25 mouse cellular contexts compared by ENCODE assay signal in the genomic region with DNA sequence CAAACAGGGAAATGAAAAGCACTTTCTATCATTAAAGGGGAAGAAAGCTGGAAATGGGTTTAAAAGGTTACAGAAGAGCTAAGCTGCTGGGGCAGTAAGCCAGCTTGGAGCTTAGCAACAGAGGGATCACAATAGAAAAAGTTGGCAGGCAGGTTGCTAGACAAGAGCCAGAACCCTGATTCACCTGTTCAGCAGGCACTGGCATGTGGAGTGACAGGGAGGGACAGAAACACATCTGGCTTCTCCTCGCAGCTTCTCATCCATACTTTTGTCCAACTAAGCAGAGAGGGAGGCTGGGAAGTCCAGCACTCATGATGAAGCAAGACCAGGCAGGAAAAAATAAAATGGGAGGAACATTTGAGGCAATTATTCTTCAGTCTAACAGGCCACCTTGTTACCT.
A peak's percentile ranks its signal among the peaks of the same experiment; 100 is the strongest.
DNase-seq lines count a peak whose midpoint lies in the region; ATAC-seq and TF ChIP-seq lines count a peak whose summit lies in the region.
"Had no signal": no experiment of that assay in that cellular context is flagged by ENCODE, and none has a peak within 500 bp of the region (broad histone marks: within the 10 kb centered on the region; RNA-seq: fewer than 3 reads in every experiment).

No protein-coding gene starts in this region.

- H3K4me1 ChIP-seq in embryonic facial prominence, embryonic 15.5 days: no peaks in the 10 kb centered on the region
- H3K4me1 ChIP-seq in stomach, embryonic 16.5 days (ENCODE audit: control insufficient read depth, insufficient read depth, low read length): no peaks in the 10 kb centered on the region
- no peaks in the 10 kb centered on the region for H3K4me1 ChIP-seq in neural tube, embryonic 15.5 days
- H3K4me1 ChIP-seq: hindbrain, embryonic 15.5 days; intestine, embryonic 15.5 days; liver, embryonic 12.5 days; neural tube, embryonic 13.5 days had no signal

- DNase-seq in gastrocnemius, adult 2 months: peak; percentile 16
- no peak for DNase-seq in gastrocnemius, postnatal 4 days (ENCODE audit: low spot score in 2 of 2)
- peak; percentile 8 for DNase-seq in lung, postnatal 36 days
- no peak for DNase-seq in lung, postnatal 4 days
- DNase-seq: adrenal gland, postnatal 25 days; cerebellum, adult 9-11 months; gastrocnemius, postnatal 10 days; heart, postnatal 4 days; kidney, adult 9 months; kidney, postnatal 14 days; lung, postnatal 14 days; midbrain, embryonic 14.5 days; right cerebral cortex, postnatal 14 days; thymus, adult 18-20 months had no signal

- H3K27ac ChIP-seq in gastrocnemius, adult 2 months: no peak overlapping the region
- 0 out of 2 replicates have a peak overlapping the region, but pooled peaks have one; percentile 2 for H3K27ac ChIP-seq in embryonic facial prominence, embryonic 15.5 days (replicated peaks)
- peak overlapping the region; percentile 83; the same call in 1 of the 2 replicates for H3K27ac ChIP-seq in stomach, embryonic 16.5 days (ENCODE audit: low read length)
- no peak overlapping the region for H3K27ac ChIP-seq in neural tube, embryonic 15.5 days (replicated peaks)
- H3K27ac ChIP-seq: heart, adult 2 months; hindbrain, embryonic 15.5 days; intestine, embryonic 15.5 days; liver, embryonic 12.5 days; neural tube, embryonic 13.5 days had no signal

- TF ChIP-seq CTCF in gastrocnemius, adult 2 months (IDR thresholded peaks at IDR 0.05): no peak

- H3K4me2 ChIP-seq in embryonic facial prominence, embryonic 15.5 days (replicated peaks): no peak overlapping the region
- H3K4me2 ChIP-seq in stomach, embryonic 16.5 days (ENCODE audit: low read depth, low read length): no peak overlapping the region
- H3K4me2 ChIP-seq in neural tube, embryonic 15.5 days: no peak overlapping the region
- H3K4me2 ChIP-seq: hindbrain, embryonic 15.5 days; intestine, embryonic 15.5 days; liver, embryonic 12.5 days; neural tube, embryonic 13.5 days had no signal

- no peaks in the 10 kb centered on the region for H3K36me3 ChIP-seq in embryonic facial prominence, embryonic 15.5 days
- H3K36me3 ChIP-seq in stomach, embryonic 16.5 days (ENCODE audit: control insufficient read depth, insufficient read depth, low read length): no peaks in the 10 kb centered on the region
- no peaks in the 10 kb centered on the region for H3K36me3 ChIP-seq in neural tube, embryonic 15.5 days
- H3K36me3 ChIP-seq: hindbrain, embryonic 15.5 days; intestine, embryonic 15.5 days; liver, embryonic 12.5 days; neural tube, embryonic 13.5 days had no signal

- ATAC-seq in embryonic facial prominence, embryonic 15.5 days (ENCODE audit: insufficient number of reproducible peaks, low FRiP score, low TSS enrichment, low read depth): no peak
- ATAC-seq in stomach, embryonic 16.5 days (ENCODE audit: insufficient read depth, low FRiP score): peak; percentile 47; the same call in 1 of the 2 replicates
- ATAC-seq in neural tube, embryonic 15.5 days (ENCODE audit: low FRiP score): no peak
- ATAC-seq: CD4-positive, CD25-positive, alpha-beta regulatory T cell, adult 4 months; forebrain, embryonic 14.5 days; intestine, embryonic 15.5 days; liver, embryonic 12.5 days had no signal

- 42% methylated on average over 1 of the region's 1 CpGs for WGBS in embryonic facial prominence, embryonic 15.5 days
- WGBS in stomach, embryonic 16.5 days: 57% methylated on average over 1 of the region's 1 CpGs
- WGBS in neural tube, embryonic 15.5 days: 78% methylated on average over 1 of the region's 1 CpGs

- H3K27me3 ChIP-seq in embryonic facial prominence, embryonic 15.5 days: no peaks in the 10 kb centered on the region
- no peaks in the 10 kb centered on the region for H3K27me3 ChIP-seq in stomach, embryonic 16.5 days (ENCODE audit: control insufficient read depth, insufficient read depth, low read length)
- no peaks in the 10 kb centered on the region for H3K27me3 ChIP-seq in neural tube, embryonic 15.5 days (replicated peaks)
- H3K27me3 ChIP-seq: hindbrain, embryonic 15.5 days; intestine, embryonic 15.5 days; liver, embryonic 12.5 days; neural tube, embryonic 13.5 days had no signal

- H3K9me3 ChIP-seq in embryonic facial prominence, embryonic 15.5 days (replicated peaks): no peaks in the 10 kb centered on the region
- H3K9me3 ChIP-seq in stomach, embryonic 16.5 days (replicated peaks; ENCODE audit: control insufficient read depth, low read length): no peaks in the 10 kb centered on the region; the same call in 1 of the 2 replicates
- H3K9me3 ChIP-seq in neural tube, embryonic 15.5 days (replicated peaks): no peaks in the 10 kb centered on the region
- H3K9me3 ChIP-seq: hindbrain, embryonic 15.5 days; intestine, embryonic 15.5 days; liver, embryonic 12.5 days; neural tube, embryonic 13.5 days had no signal

- H3K9ac ChIP-seq in embryonic facial prominence, embryonic 15.5 days: no peak overlapping the region
- no peak overlapping the region for H3K9ac ChIP-seq in stomach, embryonic 16.5 days (ENCODE audit: low read length)
- H3K9ac ChIP-seq in neural tube, embryonic 15.5 days (replicated peaks): no peak overlapping the region
- H3K9ac ChIP-seq: hindbrain, embryonic 15.5 days; intestine, embryonic 15.5 days; liver, embryonic 12.5 days; neural tube, embryonic 13.5 days had no signal

- intact Hi-C loops in gastrocnemius, adult 2 months (cut with DNase I): no loop called here

- no peak overlapping the region for H3K4me3 ChIP-seq in gastrocnemius, adult 2 months
- no peak overlapping the region for H3K4me3 ChIP-seq in embryonic facial prominence, embryonic 15.5 days (replicated peaks)
- no peak overlapping the region for H3K4me3 ChIP-seq in stomach, embryonic 16.5 days (replicated peaks; ENCODE audit: low read length)
- no peak overlapping the region for H3K4me3 ChIP-seq in neural tube, embryonic 15.5 days (replicated peaks)
- H3K4me3 ChIP-seq: heart, adult 2 months; hindbrain, embryonic 15.5 days; intestine, embryonic 15.5 days; liver, embryonic 12.5 days; myocyte; neural tube, embryonic 13.5 days had no signal

Comparison
In these comparisons a context has a peak if more than half of its experiments do, and no peak if none do; other contexts are left out.
1. DNase-seq: peak in gastrocnemius, adult 2 months (single experiment) and lung, postnatal 36 days (single experiment); none in gastrocnemius, postnatal 4 days (0 of 2) and lung, postnatal 4 days (0 of 2).
2. H3K27ac ChIP-seq: peak in embryonic facial prominence, embryonic 15.5 days (single experiment) and stomach, embryonic 16.5 days (single experiment); none in gastrocnemius, adult 2 months (single experiment) and neural tube, embryonic 15.5 days (single experiment).